Comparison of ENCODE assay signal across 10 mouse cellular contexts in the genomic region with DNA sequence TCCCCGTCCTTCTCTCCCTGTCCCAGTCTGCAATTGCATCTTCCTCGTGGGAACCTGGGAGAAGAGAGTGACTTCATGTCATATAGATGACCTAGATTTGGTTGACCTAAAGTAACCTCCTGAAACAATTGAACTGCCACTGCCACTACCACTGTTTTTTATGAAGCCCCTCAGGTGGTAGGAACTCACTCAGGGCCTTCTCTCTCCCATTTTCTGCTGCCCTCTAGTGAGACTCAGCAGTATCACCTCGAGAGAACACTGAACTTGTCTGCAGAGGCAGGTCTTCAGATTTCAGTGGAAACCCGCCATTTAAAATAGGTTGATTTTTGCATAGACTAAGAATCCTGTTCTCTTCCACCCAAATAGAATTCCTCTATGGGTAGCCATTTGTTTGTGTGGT. TPM values are rescaled to one million over a fixed set of nuclear protein-coding genes. Genes with fewer than 3 reads are reported as not detected.
DNase-seq lines count a peak whose midpoint lies in the region; ATAC-seq and TF ChIP-seq lines count a peak whose summit lies in the region.
"Had no signal": no experiment of that assay in that cellular context is flagged by ENCODE, and none has a peak within 500 bp of the region (broad histone marks: within the 10 kb centered on the region; RNA-seq: fewer than 3 reads in every experiment).

No protein-coding gene starts in this region.

- no peaks in the 10 kb centered on the region for H3K36me3 ChIP-seq in forebrain, embryonic 14.5 days (ENCODE audit: control insufficient read depth, insufficient read depth, low read length)
- no peaks in the 10 kb centered on the region for H3K36me3 ChIP-seq in forebrain, embryonic 11.5 days (ENCODE audit: control insufficient read depth, insufficient read depth, low read length)
- no peaks in the 10 kb centered on the region for H3K36me3 ChIP-seq in liver, postnatal 0 days (replicated peaks; ENCODE audit: insufficient read depth, low read length)
- H3K36me3 ChIP-seq in liver, embryonic 11.5 days (ENCODE audit: control insufficient read depth, insufficient read depth, low read length) = no peaks in the 10 kb centered on the region
- no peaks in the 10 kb centered on the region for H3K36me3 ChIP-seq in stomach, postnatal 0 days (ENCODE audit: control insufficient read depth, insufficient read depth, low read length)

- DNase-seq in forebrain, embryonic 14.5 days (ENCODE audit: low spot score) = peak; percentile 77
- no peak for DNase-seq in forebrain, embryonic 11.5 days (ENCODE audit: low spot score)
- no peak for DNase-seq in liver, postnatal 0 days
- no peak for DNase-seq in liver, embryonic 11.5 days (ENCODE audit: low spot score)
- no peak for DNase-seq in stomach, postnatal 0 days (ENCODE audit: low spot score)
- no peak for DNase-seq in adipocyte (ENCODE audit: low spot score)
- no peak for DNase-seq in heart, adult 8-10 months (ENCODE audit: low spot score)

- no peak overlapping the region for H3K27ac ChIP-seq in forebrain, embryonic 14.5 days (ENCODE audit: low read depth, low read length)
- no peak overlapping the region for H3K27ac ChIP-seq in forebrain, embryonic 11.5 days (ENCODE audit: low read depth, low read length)
- H3K27ac ChIP-seq in liver, postnatal 0 days (ENCODE audit: low read depth) = no peak overlapping the region
- no peak overlapping the region for H3K27ac ChIP-seq in liver, embryonic 11.5 days (ENCODE audit: low read depth, low read length)
- H3K27ac ChIP-seq in cortical plate, adult 2 months (ENCODE audit: insufficient read depth, low read length) = no peak overlapping the region
- H3K27ac ChIP-seq in stomach, postnatal 0 days (replicated peaks) = no peak overlapping the region

- TF ChIP-seq EP300 in liver, postnatal 0 days (IDR thresholded peaks at IDR 0.05; ENCODE audit: low read depth) = no peak
- TF ChIP-seq EP300 in stomach, postnatal 0 days (optimal IDR thresholded peaks at IDR 0.05) = no peak

- no peaks in the 10 kb centered on the region for H3K9me3 ChIP-seq in forebrain, embryonic 14.5 days (replicated peaks; ENCODE audit: control insufficient read depth, low read length)
- no peaks in the 10 kb centered on the region for H3K9me3 ChIP-seq in forebrain, embryonic 11.5 days (ENCODE audit: control insufficient read depth, low read length)
- H3K9me3 ChIP-seq in liver, postnatal 0 days (ENCODE audit: low read length) = no peaks in the 10 kb centered on the region
- H3K9me3 ChIP-seq in liver, embryonic 11.5 days (ENCODE audit: control insufficient read depth, low read length) = no peaks in the 10 kb centered on the region
- H3K9me3 ChIP-seq in stomach, postnatal 0 days (ENCODE audit: control insufficient read depth, low read length) = no peaks in the 10 kb centered on the region

- TF ChIP-seq POLR2A in cortical plate, adult 2 months (IDR thresholded peaks at IDR 0.05; ENCODE audit: extremely low read depth, insufficient read depth, low read length) = no peak

- H3K27me3 ChIP-seq in forebrain, embryonic 14.5 days (replicated peaks; ENCODE audit: control insufficient read depth, insufficient read depth, low read length) = peaks cover 3% of the 10 kb centered on the region; the same call in 1 of the 2 replicates
- peaks cover 6% of the 10 kb centered on the region; the same call in 1 of the 2 replicates for H3K27me3 ChIP-seq in forebrain, embryonic 11.5 days (ENCODE audit: control insufficient read depth, insufficient read depth, low read length)
- H3K27me3 ChIP-seq in liver, postnatal 0 days (ENCODE audit: insufficient read depth, low read length) = peaks cover 13% of the 10 kb centered on the region
- peaks cover 22% of the 10 kb centered on the region for H3K27me3 ChIP-seq in liver, embryonic 11.5 days (replicated peaks; ENCODE audit: control insufficient read depth, insufficient read depth, low read length)
- no peaks in the 10 kb centered on the region for H3K27me3 ChIP-seq in stomach, postnatal 0 days (ENCODE audit: control insufficient read depth, insufficient read depth, low read length)

- WGBS in forebrain, embryonic 14.5 days = 30% methylated on average over 4 of the region's 4 CpGs
- WGBS in forebrain, embryonic 11.5 days = 43% methylated on average over 4 of the region's 4 CpGs
- WGBS in liver, postnatal 0 days (ENCODE audit: insufficient replicate concordance) = 38% methylated on average over 4 of the region's 4 CpGs
- WGBS in liver, embryonic 11.5 days = 36% methylated on average over 4 of the region's 4 CpGs
- WGBS in stomach, postnatal 0 days = 47% methylated on average over 4 of the region's 4 CpGs

- H3K4me1 ChIP-seq in forebrain, embryonic 14.5 days (ENCODE audit: control insufficient read depth, insufficient read depth, low read length) = peaks cover 7% of the 10 kb centered on the region
- no peaks in the 10 kb centered on the region; the same call in 1 of the 2 replicates for H3K4me1 ChIP-seq in forebrain, embryonic 11.5 days (replicated peaks; ENCODE audit: control insufficient read depth, insufficient read depth, low read length)
- peaks cover 8% of the 10 kb centered on the region for H3K4me1 ChIP-seq in liver, postnatal 0 days (ENCODE audit: insufficient read depth)
- 0 out of 2 replicates have a peak, but pooled peaks cover 4% of the 10 kb centered on the region for H3K4me1 ChIP-seq in liver, embryonic 11.5 days (replicated peaks; ENCODE audit: control insufficient read depth, insufficient read depth, low read length)
- peaks cover 6% of the 10 kb centered on the region for H3K4me1 ChIP-seq in cortical plate, adult 2 months (ENCODE audit: control insufficient read depth, insufficient read depth, low read length)
- no peaks in the 10 kb centered on the region for H3K4me1 ChIP-seq in stomach, postnatal 0 days (replicated peaks; ENCODE audit: control insufficient read depth, insufficient read depth)

- peak; percentile 62 for TF ChIP-seq CTCF in liver, postnatal 0 days (IDR thresholded peaks at IDR 0.05; ENCODE audit: low read depth)
- TF ChIP-seq CTCF in cortical plate, adult 2 months (IDR thresholded peaks at IDR 0.05; ENCODE audit: extremely low read depth, insufficient read depth, low read length) = peak; percentile 68
- peak; percentile 73 for TF ChIP-seq CTCF in stomach, postnatal 0 days (IDR thresholded peaks at IDR 0.05; ENCODE audit: low read depth)

- H3K9ac ChIP-seq in forebrain, embryonic 14.5 days (ENCODE audit: low read length) = no peak overlapping the region
- H3K9ac ChIP-seq in forebrain, embryonic 11.5 days (ENCODE audit: low read length) = no peak overlapping the region
- no peak overlapping the region for H3K9ac ChIP-seq in liver, postnatal 0 days (replicated peaks)
- no peak overlapping the region for H3K9ac ChIP-seq in liver, embryonic 11.5 days (ENCODE audit: low read depth, low read length)
- H3K9ac ChIP-seq in stomach, postnatal 0 days (ENCODE audit: low read length) = no peak overlapping the region

- no peak overlapping the region for H3K4me3 ChIP-seq in forebrain, embryonic 14.5 days (ENCODE audit: low read depth, low read length)
- H3K4me3 ChIP-seq in forebrain, embryonic 11.5 days (ENCODE audit: low read depth, low read length) = no peak overlapping the region
- H3K4me3 ChIP-seq in liver, postnatal 0 days (ENCODE audit: low read depth, low read length) = no peak overlapping the region
- no peak overlapping the region for H3K4me3 ChIP-seq in liver, embryonic 11.5 days (ENCODE audit: low read depth, low read length)
- H3K4me3 ChIP-seq in cortical plate, adult 2 months (ENCODE audit: insufficient read depth, low read length) = no peak overlapping the region
- no peak overlapping the region for H3K4me3 ChIP-seq in stomach, postnatal 0 days (ENCODE audit: low read depth, low read length)
- H3K4me3 ChIP-seq: erythroblast, embryonic 14.5 days; myocyte had no signal

- ATAC-seq in forebrain, embryonic 14.5 days = no peak
- no peak for ATAC-seq in forebrain, embryonic 11.5 days (replicated peaks; ENCODE audit: low FRiP score)
- ATAC-seq in liver, postnatal 0 days = no peak
- no peak for ATAC-seq in liver, embryonic 11.5 days (replicated peaks; ENCODE audit: low FRiP score)
- no peak for ATAC-seq in stomach, postnatal 0 days (ENCODE audit: low FRiP score, low TSS enrichment)

- H3K4me2 ChIP-seq in forebrain, embryonic 14.5 days (ENCODE audit: low read length) = no peak overlapping the region
- H3K4me2 ChIP-seq in forebrain, embryonic 11.5 days (ENCODE audit: low read depth, low read length, severe bottlenecking) = no peak overlapping the region
- no peak overlapping the region for H3K4me2 ChIP-seq in liver, postnatal 0 days (ENCODE audit: low read depth, low read length)
- H3K4me2 ChIP-seq in liver, embryonic 11.5 days = no peak overlapping the region
- no peak overlapping the region for H3K4me2 ChIP-seq in stomach, postnatal 0 days (replicated peaks; ENCODE audit: low read depth)

RNA-seq across cellular contexts. Expression of a gene that starts 10.9 kb away (rescaled TPM):
- 0.15 and 0.54 TPM in 2 replicates for polyA plus RNA-seq in forebrain, embryonic 14.5 days (2014; fragmentation: Nextera tagmentation; extraction: Ambion mirVana)
- polyA plus RNA-seq in forebrain, embryonic 11.5 days (2014; fragmentation: Nextera tagmentation; extraction: Ambion mirVana) = not detected in 2 replicates
- 0.43 and 0.51 TPM in 2 replicates for polyA plus RNA-seq in liver, postnatal 0 days (2015; fragmentation: Nextera tagmentation; extraction: Ambion mirVana)
- 0.10 TPM in 1 of 2 replicates, not detected in the other for polyA plus RNA-seq in liver, embryonic 11.5 days (2014; fragmentation: Nextera tagmentation; extraction: Ambion mirVana)
- 8.3 and 9.0 TPM in 2 replicates for polyA plus RNA-seq in cortical plate, adult 2 months (2012; rRNA removed)
- 0.98 and 1.0 TPM in 2 replicates for polyA plus RNA-seq in stomach, postnatal 0 days (2015; fragmentation: Nextera tagmentation; extraction: Ambion mirVana)
- under 1 TPM in 1 of 4 experiments, not detected in 3; 0.27 TPM for total RNA-seq in heart, adult 8-10 months (2022)

RNA-seq across cellular contexts. Expression of a gene that starts 55.4 kb away (rescaled TPM):
- 3.6 and 6.2 TPM in 2 replicates for polyA plus RNA-seq in forebrain, embryonic 14.5 days (2014; fragmentation: Nextera tagmentation; extraction: Ambion mirVana)
- 0.52 and 1.3 TPM in 2 replicates for polyA plus RNA-seq in forebrain, embryonic 11.5 days (2014; fragmentation: Nextera tagmentation; extraction: Ambion mirVana)
- 0.11 TPM in 1 of 2 replicates, not detected in the other for polyA plus RNA-seq in liver, postnatal 0 days (2015; fragmentation: Nextera tagmentation; extraction: Ambion mirVana)
- polyA plus RNA-seq in liver, embryonic 11.5 days (2014; fragmentation: Nextera tagmentation; extraction: Ambion mirVana) = 0.19 and 0.34 TPM in 2 replicates
- polyA plus RNA-seq in cortical plate, adult 2 months (2012; rRNA removed) = 147 and 154 TPM in 2 replicates
- polyA plus RNA-seq in stomach, postnatal 0 days (2015; fragmentation: Nextera tagmentation; extraction: Ambion mirVana) = 0.68 and 1.0 TPM in 2 replicates
- total RNA-seq in heart, adult 8-10 months (2022) = 10 to 100 TPM; 20.4 to 24.8 (median 24.5) TPM

Comparison
In these comparisons a context has a peak if more than half of its experiments do, and no peak if none do; other contexts are left out.
1. RNA of a gene that starts 55.4 kb away (polyA plus RNA-seq): 147 to 154 TPM in cortical plate, adult 2 months; 3.6 to 6.2 TPM in forebrain, embryonic 14.5 days, 0.52 to 1.3 TPM in forebrain, embryonic 11.5 days, 0.68 to 1.0 TPM in stomach, postnatal 0 days, 0.19 to 0.34 TPM in liver, embryonic 11.5 days and 0.11 TPM in liver, postnatal 0 days; every median in the first group is over 10 times any median in the second.
2. Peak in every context shown above with its lines, with median percentiles within 50 percentile points of each other: CTCF ChIP-seq.